Mouse (Mus musculus) stomach, embryonic 15.5 days (tissue): ENCODE data around the gene Gemin4. TPM values are rescaled to one million over a fixed set of nuclear protein-coding genes. Genes with fewer than 3 reads are reported as not detected.
A peak's percentile ranks its signal among the peaks of the same experiment; 100 is the strongest.

Experiments used
- ATAC-seq: fragments of 200-750 bp; cut with Nextera tagmentation; 2 replicates; pipeline ENCODE4 v1.8.0; 2017; ENCODE audit warnings: low read depth, moderate number of reproducible peaks, moderate TSS enrichment; ENCODE audit not compliant: insufficient read depth, low FRiP score
- H3K27ac ChIP-seq: fragments of 300-500 bp; sonication (generic); 2 replicates; pipeline ENCODE4 v1.5.1; 2015; ENCODE audit warnings: mild to moderate bottlenecking, inconsistent platforms
- H3K27me3 ChIP-seq: fragments of 300-500 bp; sonication (generic); replicated peaks from 2 replicates; pipeline ENCODE4 v1.6.1; 2015; ENCODE audit warnings: inconsistent platforms
- H3K36me3 ChIP-seq: fragments of 300-500 bp; sonication (generic); 2 replicates; pipeline ENCODE4 v1.6.1; 2015; ENCODE audit warnings: inconsistent platforms
- H3K4me1 ChIP-seq: fragments of 300-500 bp; sonication (generic); 2 replicates; pipeline ENCODE4 v1.6.1; 2015; ENCODE audit warnings: inconsistent platforms
- H3K4me2 ChIP-seq: fragments of 300-500 bp; sonication (generic); 2 replicates; pipeline ENCODE4 v1.6.1; 2015; ENCODE audit warnings: mild to moderate bottlenecking, inconsistent platforms
- H3K4me3 ChIP-seq: fragments of 300-500 bp; sonication (generic); replicated peaks from 2 replicates; pipeline ENCODE4 v1.5.1; 2015; ENCODE audit warnings: inconsistent platforms
- H3K9ac ChIP-seq: fragments of 300-500 bp; sonication (generic); 2 replicates; pipeline ENCODE4 v1.6.1; 2015; ENCODE audit warnings: inconsistent platforms
- H3K9me3 ChIP-seq: fragments of 300-500 bp; sonication (generic); 2 replicates; pipeline ENCODE4 v1.6.1; 2016; ENCODE audit warnings: inconsistent platforms
- WGBS: fragments of 180-500 bp; shearing (Covaris S2); methylation state at CpG from one replicate; pipeline ENCODE4 v1.1.7; 2015; 5-methylcytosine and 5-hydroxymethylcytosine counted together
- polyA plus RNA-seq: library from polyadenylated mRNA; unstranded; fragments of >200 nt; fragmentation: Nextera tagmentation; extraction: Ambion mirVana; gene quantifications from 2 replicates; pipeline ENCODE4 v1.2.1, GENCODE M21; 2015

Gemin4 gene
- 27.9 and 29.8 TPM in 2 replicates for polyA plus RNA-seq

GRCm38 (mm10) chr11:76217390-76217800 is at the start of gene Gemin4, which contains the start of gene Dbil5:
TSS of gene Gemin4 (minus strand) at chr11:76217664.
TSS of gene Dbil5 (plus strand) at chr11:76217608.
- Histone ChIP-seq H3K27me3 (no peaks in the 10 kb centered on the region), H3K4me3 (peak within 1 kb of the TSS; percentile 93), H3K4me1 (no peaks in the 10 kb centered on the region), H3K4me2 (peak within 1 kb of the TSS; percentile 73), H3K9me3 (no peaks in the 10 kb centered on the region), H3K27ac (peak within 1 kb of the TSS; percentile 96), H3K36me3 (peaks cover 15% of the 10 kb centered on the region), H3K9ac (peak within 1 kb of the TSS; percentile 82)
- ATAC-seq: peak; percentile 95
- 0% methylated on average over 33 of the region's 35 CpGs for WGBS

GRCm38 (mm10) chr11:76262611-76263351 is 45.3 kb upstream of the Gemin4 start:
- no peaks in the 10 kb centered on the region for H3K9me3 ChIP-seq
- no peak overlapping the region for H3K9ac ChIP-seq
- no peaks in the 10 kb centered on the region for H3K27me3 ChIP-seq
- no peak for ATAC-seq
- WGBS: 38% methylated on average over 19 of the region's 19 CpGs
- no peak overlapping the region for H3K4me2 ChIP-seq
- H3K27ac ChIP-seq: no peak overlapping the region
- H3K4me1 ChIP-seq: 0 out of 2 replicates have a peak, but pooled peaks cover 4% of the 10 kb centered on the region
- no peaks in the 10 kb centered on the region for H3K36me3 ChIP-seq
- H3K4me3 ChIP-seq: no peak overlapping the region

- Histone ChIP-seq H3K4me1 (0 out of 2 replicates have a peak, but pooled peaks cover 4% of the 10 kb centered on the region), H3K36me3 (no peaks in the 10 kb centered on the region; the same call in 1 of the 2 replicates), H3K9me3 (no peaks in the 10 kb centered on the region), H3K9ac (no peak overlapping the region), H3K4me3 (no peak overlapping the region), H3K27me3 (no peaks in the 10 kb centered on the region), H3K27ac (no peak overlapping the region), H3K4me2 (no peak overlapping the region)
- no peak for ATAC-seq
- 64% methylated on average over 12 of the region's 12 CpGs for WGBS
These were observed 43.8 kb upstream of the Gemin4 start for GRCm38 (mm10) chr11:76261224-76261623.

- Histone ChIP-seq H3K9me3 (no peaks in the 10 kb centered on the region), H3K27me3 (no peaks in the 10 kb centered on the region), H3K9ac (no peak overlapping the region), H3K4me3 (no peak overlapping the region), H3K4me2 (no peak overlapping the region), H3K4me1 (0 out of 2 replicates have a peak, but pooled peaks cover 4% of the 10 kb centered on the region), H3K27ac (no peak overlapping the region), H3K36me3 (peaks cover under 1% of the 10 kb centered on the region; the same call in 1 of the 2 replicates)
- 65% methylated on average over 10 of the region's 10 CpGs for WGBS
- no peak for ATAC-seq
These were observed 43.0 kb upstream of the Gemin4 start for GRCm38 (mm10) chr11:76260208-76261050.

GRCm38 (mm10) chr11:76258511-76258910 is 41.0 kb upstream of the Gemin4 start:
- WGBS: 72% methylated on average over 6 of the region's 6 CpGs
- Histone ChIP-seq H3K4me2 (no peak overlapping the region), H3K4me3 (no peak overlapping the region), H3K9ac (no peak overlapping the region), H3K36me3 (peaks cover 3% of the 10 kb centered on the region; the same call in 1 of the 2 replicates), H3K9me3 (no peaks in the 10 kb centered on the region), H3K27ac (no peak overlapping the region), H3K4me1 (0 out of 2 replicates have a peak, but pooled peaks cover 9% of the 10 kb centered on the region), H3K27me3 (no peaks in the 10 kb centered on the region)
- ATAC-seq: no peak

- 73% methylated on average over 4 of the region's 4 CpGs for WGBS
These were observed 39.9 kb upstream of the Gemin4 start for GRCm38 (mm10) chr11:76257386-76257785.

GRCm38 (mm10) chr11:76256129-76256528 is 38.7 kb upstream of the Gemin4 start:
- Histone ChIP-seq H3K4me3 (no peak overlapping the region), H3K27ac (no peak overlapping the region), H3K36me3 (peaks cover 3% of the 10 kb centered on the region; the same call in 1 of the 2 replicates), H3K4me2 (no peak overlapping the region), H3K9ac (no peak overlapping the region), H3K27me3 (no peaks in the 10 kb centered on the region), H3K4me1 (0 out of 2 replicates have a peak, but pooled peaks cover 5% of the 10 kb centered on the region), H3K9me3 (no peaks in the 10 kb centered on the region)
- no peak for ATAC-seq
- 42% methylated on average over 5 of the region's 5 CpGs for WGBS

More at GRCm38 (mm10) chr11:76257386-76257785, 39.9 kb upstream of the Gemin4 start:
- Histone ChIP-seq H3K4me1 (0 out of 2 replicates have a peak, but pooled peaks cover 5% of the 10 kb centered on the region), H3K9me3 (no peaks in the 10 kb centered on the region), H3K4me3 (no peak overlapping the region), H3K27ac (no peak overlapping the region), H3K9ac (no peak overlapping the region), H3K36me3 (peaks cover 3% of the 10 kb centered on the region; the same call in 1 of the 2 replicates), H3K4me2 (no peak overlapping the region), H3K27me3 (no peaks in the 10 kb centered on the region)
- ATAC-seq: no peak

- H3K4me3 ChIP-seq: no peak overlapping the region
- H3K36me3 ChIP-seq: peaks cover 8% of the 10 kb centered on the region
- no peak overlapping the region for H3K9ac ChIP-seq
- ATAC-seq: no peak
- 0 out of 2 replicates have a peak, but pooled peaks cover 5% of the 10 kb centered on the region for H3K4me1 ChIP-seq
- no peak overlapping the region for H3K4me2 ChIP-seq
- no peaks in the 10 kb centered on the region for H3K9me3 ChIP-seq
- 64% methylated on average over 4 of the region's 4 CpGs for WGBS
- no peak overlapping the region for H3K27ac ChIP-seq
- H3K27me3 ChIP-seq: no peaks in the 10 kb centered on the region
These were observed 38.1 kb upstream of the Gemin4 start for GRCm38 (mm10) chr11:76255431-76256001.

- no peak for ATAC-seq
- no peaks in the 10 kb centered on the region for H3K9me3 ChIP-seq
- peaks cover 17% of the 10 kb centered on the region for H3K36me3 ChIP-seq
- H3K27ac ChIP-seq: peak overlapping the region; percentile 44; the same call in 1 of the 2 replicates
- 67% methylated on average over 4 of the region's 4 CpGs for WGBS
- H3K9ac ChIP-seq: no peak overlapping the region
- H3K4me3 ChIP-seq: no peak overlapping the region
- 0 out of 2 replicates have a peak, but pooled peaks cover 5% of the 10 kb centered on the region for H3K4me1 ChIP-seq
- H3K4me2 ChIP-seq: no peak overlapping the region
- no peaks in the 10 kb centered on the region for H3K27me3 ChIP-seq
These were observed 36.4 kb upstream of the Gemin4 start for GRCm38 (mm10) chr11:76253918-76254264.

GRCm38 (mm10) chr11:76253145-76253917 is 35.9 kb upstream of the Gemin4 start:
- no peak overlapping the region for H3K4me3 ChIP-seq
- H3K36me3 ChIP-seq: peaks cover 17% of the 10 kb centered on the region
- no peak overlapping the region for H3K9ac ChIP-seq
- no peaks in the 10 kb centered on the region for H3K27me3 ChIP-seq
- no peaks in the 10 kb centered on the region for H3K9me3 ChIP-seq
- H3K27ac ChIP-seq: peak overlapping the region; percentile 44; the same call in 1 of the 2 replicates
- no peak overlapping the region for H3K4me2 ChIP-seq
- WGBS: 44% methylated on average over 5 of the region's 5 CpGs
- ATAC-seq: peak; percentile 54
- H3K4me1 ChIP-seq: 0 out of 2 replicates have a peak, but pooled peaks cover 5% of the 10 kb centered on the region

- 60% methylated on average over 3 of the region's 3 CpGs for WGBS
- Histone ChIP-seq H3K4me2 (no peak overlapping the region), H3K27ac (no peak overlapping the region), H3K9me3 (no peaks in the 10 kb centered on the region), H3K4me3 (no peak overlapping the region), H3K9ac (no peak overlapping the region), H3K36me3 (peaks cover 17% of the 10 kb centered on the region), H3K27me3 (no peaks in the 10 kb centered on the region), H3K4me1 (0 out of 2 replicates have a peak, but pooled peaks cover 5% of the 10 kb centered on the region)
- ATAC-seq: no peak
These were observed 34.6 kb upstream of the Gemin4 start for GRCm38 (mm10) chr11:76252036-76252435.
